Mouse (Mus musculus) liver, embryonic 14.5 days (tissue): ENCODE data around the gene Tmem199. TPM values are rescaled to one million over a fixed set of nuclear protein-coding genes. Genes with fewer than 3 reads are reported as not detected.

ENCODE experiments used
- ATAC-seq: fragments of 200-750 bp; cut with Nextera tagmentation; 2 replicates; pipeline ENCODE4 v1.8.0; 2017; ENCODE audit warnings: moderate number of reproducible peaks, mild to moderate bottlenecking, moderate library complexity; ENCODE audit not compliant: insufficient read depth
- DNase-seq, 3 experiments: peaks; one replicate each; pipeline ENCODE4 v3.0.0-alpha.2; 2012 to 2013; ENCODE audit warnings: low read depth in 3 of 3, low spot score in 3 of 3
- H3K27ac ChIP-seq: fragments of 300-500 bp; sonication (generic); 2 replicates; pipeline ENCODE4 v1.5.1; 2014; ENCODE audit warnings: moderate library complexity, mild to moderate bottlenecking, control low read depth, inconsistent platforms
- H3K27me3 ChIP-seq: fragments of 300-500 bp; sonication (generic); 2 replicates; pipeline ENCODE4 v1.6.1; 2014; ENCODE audit warnings: mild to moderate bottlenecking, low read length, moderate library complexity; ENCODE audit not compliant: control insufficient read depth, insufficient read depth
- H3K36me3 ChIP-seq: fragments of 300-500 bp; sonication (generic); replicated peaks from 2 replicates; pipeline ENCODE4 v1.6.1; 2014; ENCODE audit warnings: low read depth; ENCODE audit not compliant: control insufficient read depth, insufficient read depth
- H3K4me1 ChIP-seq, 2 experiments: fragments of 200-500 bp in 1 of 2; fragments of 300-500 bp in 1 of 2; sonication (generic) in 1 of 2; replicated peaks; 2 replicates each; pipeline ENCODE4 v1.6.1; 2012 to 2014; ENCODE audit warnings: antibody characterized with exemption in 1 of 2, inconsistent platforms in 1 of 2, low read length in 1 of 2; ENCODE audit not compliant: control insufficient read depth in 2 of 2, insufficient read depth in 2 of 2
- H3K4me2 ChIP-seq: fragments of 300-500 bp; sonication (generic); 2 replicates; pipeline ENCODE4 v1.6.1; 2014; ENCODE audit warnings: low read depth, mild to moderate bottlenecking, control low read depth, moderate library complexity
- H3K4me3 ChIP-seq, 2 experiments: fragments of 200-500 bp in 1 of 2; fragments of 300-500 bp in 1 of 2; sonication (generic) in 1 of 2; 2 replicates each; pipeline ENCODE4 v1.5.1; 2012 to 2014; ENCODE audit warnings: low read depth in 2 of 2, low read length in 2 of 2, mild to moderate bottlenecking in 2 of 2, control low read depth in 1 of 2, inconsistent platforms in 1 of 2, moderate library complexity in 1 of 2; ENCODE audit not compliant: insufficient read depth in 1 of 2
- H3K9ac ChIP-seq: fragments of 300-500 bp; sonication (generic); replicated peaks from 2 replicates; pipeline ENCODE4 v1.6.1; 2014; ENCODE audit warnings: mild to moderate bottlenecking, control low read depth, moderate library complexity
- H3K9me3 ChIP-seq: fragments of 300-500 bp; sonication (generic); 2 replicates; pipeline ENCODE4 v1.6.1; 2016; ENCODE audit warnings: low read length, mixed read lengths; ENCODE audit not compliant: control insufficient read depth
- CTCF ChIP-seq: IDR thresholded peaks from 2 replicates; pipeline ENCODE4 v1.5.1; 2016; ENCODE audit warnings: antibody characterized with exemption, low read depth, control low read depth
- EP300 ChIP-seq: IDR thresholded peaks from 2 replicates; pipeline ENCODE4 v1.6.1; 2016; ENCODE audit warnings: antibody characterized with exemption, low read depth
- whole genome bisulfite sequencing: fragments of 180-500 bp; shearing (Covaris S2); extraction: QIAGEN DNeasy Blood & Tissue Kit; methylation state at CpG from one replicate; pipeline ENCODE4 v1.1.7; 2014; ENCODE audit not compliant: insufficient replicate concordance; 5-methylcytosine and 5-hydroxymethylcytosine counted together
- polyA plus RNA-seq, 2 experiments: library from polyadenylated mRNA; depleted of rRNA in 1 of 2; stranded (reverse) in 1 of 2; unstranded in 1 of 2; fragments of >200 nt; fragmentation: Nextera tagmentation in 1 of 2; extraction: Ambion mirVana in 1 of 2; gene quantifications; 2 replicates each; pipeline versions ENCODE4 v1.2.1 to v1.2.3; 2012 to 2014

Tmem199 gene
- polyA plus RNA-seq, 2 experiments = 14.5 to 22.1 TPM

GRCm38 (mm10) chr11:78465116-78465515 lies 46.9 kb downstream of the Tmem199 start:
- DNase-seq = no peak
- no peak for ATAC-seq
- Histone ChIP-seq H3K9ac (no peak overlapping the region), H3K27ac (no peak overlapping the region), H3K9me3 (no peaks in the 10 kb centered on the region), H3K4me3 (peak overlapping the region; percentile 61 to 72; a peak in 3 of 4 replicates), H3K27me3 (no peaks in the 10 kb centered on the region), H3K4me1 (peaks cover 9 to 25% of the 10 kb centered on the region in 2 experiments), H3K36me3 (no peaks in the 10 kb centered on the region), H3K4me2 (peak overlapping the region; percentile 83)
- 43% methylated on average over 9 of the region's 9 CpGs for WGBS
- TF ChIP-seq CTCF (no peak), EP300 (no peak)

GRCm38 (mm10) chr11:78463286-78464036 lies 48.5 kb downstream of the Tmem199 start:
- no peak overlapping the region for H3K27ac ChIP-seq
- no peak for TF ChIP-seq CTCF
- peaks cover 9 to 25% of the 10 kb centered on the region in 2 experiments for H3K4me1 ChIP-seq
- no peak overlapping the region for H3K4me3 ChIP-seq
- H3K36me3 ChIP-seq = no peaks in the 10 kb centered on the region
- no peak for ATAC-seq
- H3K9ac ChIP-seq = no peak overlapping the region
- WGBS = 43% methylated on average over 13 of the region's 13 CpGs
- H3K4me2 ChIP-seq = no peak overlapping the region
- no peaks in the 10 kb centered on the region; the same call in 1 of the 2 replicates for H3K27me3 ChIP-seq
- H3K9me3 ChIP-seq = no peaks in the 10 kb centered on the region
- no peak for DNase-seq

- H3K4me3 ChIP-seq = no peak overlapping the region
- H3K27ac ChIP-seq = no peak overlapping the region
- no peaks in the 10 kb centered on the region; the same call in 1 of the 2 replicates for H3K27me3 ChIP-seq
- 73% methylated on average over 5 of the region's 5 CpGs for WGBS
- DNase-seq (no peak), ATAC-seq (no peak)
- no peaks in the 10 kb centered on the region for H3K9me3 ChIP-seq
- TF ChIP-seq CTCF (no peak), EP300 (no peak)
- no peak overlapping the region for H3K4me2 ChIP-seq
- H3K4me1 ChIP-seq = peaks cover 9 to 25% of the 10 kb centered on the region in 2 experiments
- no peak overlapping the region for H3K9ac ChIP-seq
- no peaks in the 10 kb centered on the region for H3K36me3 ChIP-seq
Measured at GRCm38 (mm10) chr11:78462669-78463068, 49.3 kb downstream of the Tmem199 start.

GRCm38 (mm10) chr11:78461894-78462293 lies 50.1 kb downstream of the Tmem199 start:
- no peaks in the 10 kb centered on the region for H3K36me3 ChIP-seq
- H3K9ac ChIP-seq = no peak overlapping the region
- H3K4me3 ChIP-seq = no peak overlapping the region
- 49% methylated on average over 1 of the region's 1 CpGs for WGBS
- TF ChIP-seq CTCF (peak; percentile 71), EP300 (no peak)
- ATAC-seq (no peak), DNase-seq (no peak)
- H3K4me1 ChIP-seq = peaks cover 9 to 25% of the 10 kb centered on the region in 2 experiments
- H3K27ac ChIP-seq = no peak overlapping the region
- H3K9me3 ChIP-seq = no peaks in the 10 kb centered on the region
- no peaks in the 10 kb centered on the region; the same call in 1 of the 2 replicates for H3K27me3 ChIP-seq
- H3K4me2 ChIP-seq = no peak overlapping the region

- H3K36me3 ChIP-seq = no peaks in the 10 kb centered on the region
- H3K27me3 ChIP-seq = no peaks in the 10 kb centered on the region; the same call in 1 of the 2 replicates
- TF ChIP-seq CTCF (no peak), EP300 (no peak)
- ATAC-seq = no peak
- H3K27ac ChIP-seq = no peak overlapping the region
- no peak overlapping the region for H3K4me3 ChIP-seq
- no peak for DNase-seq
- H3K4me2 ChIP-seq = no peak overlapping the region
- H3K9me3 ChIP-seq = no peaks in the 10 kb centered on the region
- H3K9ac ChIP-seq = no peak overlapping the region
- WGBS = 67% methylated on average over 17 of the region's 17 CpGs
- H3K4me1 ChIP-seq = peaks cover under 1 to 9% of the 10 kb centered on the region in 2 experiments
Measured at GRCm38 (mm10) chr11:78458740-78459139, 53.2 kb downstream of the Tmem199 start.

Other genes with a start within 250 kb of the Tmem199 start
- 0.17 and 0.25 TPM in 2 replicates for gene BC030499, start 221.3 kb downstream of the Tmem199 start, polyA plus RNA-seq (2012; rRNA removed)
- 0.06 TPM in 1 of 2 replicates, not detected in the other for gene BC030499, start 221.3 kb downstream of the Tmem199 start, polyA plus RNA-seq (2014; fragmentation: Nextera tagmentation; extraction: Ambion mirVana)
- gene Spag5, start 210.6 kb downstream of the Tmem199 start, polyA plus RNA-seq (2012; rRNA removed) = 27.8 and 39.7 TPM in 2 replicates
- gene Spag5, start 210.6 kb downstream of the Tmem199 start, polyA plus RNA-seq (2014; fragmentation: Nextera tagmentation; extraction: Ambion mirVana) = 27.6 and 31.5 TPM in 2 replicates
- gene Aldoc, start 189.2 kb downstream of the Tmem199 start, polyA plus RNA-seq (2012; rRNA removed) = 4.2 TPM in 2 replicates
- 6.0 and 6.6 TPM in 2 replicates for gene Aldoc, start 189.2 kb downstream of the Tmem199 start, polyA plus RNA-seq (2014; fragmentation: Nextera tagmentation; extraction: Ambion mirVana)
- gene Pigs, start 183.8 kb downstream of the Tmem199 start, polyA plus RNA-seq (2012; rRNA removed) = 19.6 and 22.0 TPM in 2 replicates
- 23.5 and 26.1 TPM in 2 replicates for gene Pigs, start 183.8 kb downstream of the Tmem199 start, polyA plus RNA-seq (2014; fragmentation: Nextera tagmentation; extraction: Ambion mirVana)
- 33.5 and 40.3 TPM in 2 replicates for gene Unc119, start 168.7 kb downstream of the Tmem199 start, polyA plus RNA-seq (2012; rRNA removed)
- 20.9 and 25.2 TPM in 2 replicates for gene Unc119, start 168.7 kb downstream of the Tmem199 start, polyA plus RNA-seq (2014; fragmentation: Nextera tagmentation; extraction: Ambion mirVana)
- gene Foxn1, start 125.6 kb downstream of the Tmem199 start, polyA plus RNA-seq (2012; rRNA removed) = not detected in 2 replicates
- gene Foxn1, start 125.6 kb downstream of the Tmem199 start, polyA plus RNA-seq (2014; fragmentation: Nextera tagmentation; extraction: Ambion mirVana) = not detected in 2 replicates
- gene Slc13a2, start 90.0 kb downstream of the Tmem199 start, polyA plus RNA-seq (2012; rRNA removed) = 0.02 TPM in 2 replicates
- not detected in 2 replicates for gene Slc13a2, start 90.0 kb downstream of the Tmem199 start, polyA plus RNA-seq (2014; fragmentation: Nextera tagmentation; extraction: Ambion mirVana)
- 3.7 and 4.9 TPM in 2 replicates for gene Slc46a1, start 46.5 kb downstream of the Tmem199 start, polyA plus RNA-seq (2012; rRNA removed)
- gene Slc46a1, start 46.5 kb downstream of the Tmem199 start, polyA plus RNA-seq (2014; fragmentation: Nextera tagmentation; extraction: Ambion mirVana) = 5.0 and 5.8 TPM in 2 replicates
- gene Sarm1, start 14.4 kb downstream of the Tmem199 start, polyA plus RNA-seq (2012; rRNA removed) = 0.09 and 0.22 TPM in 2 replicates
- 0.14 and 0.15 TPM in 2 replicates for gene Sarm1, start 14.4 kb downstream of the Tmem199 start, polyA plus RNA-seq (2014; fragmentation: Nextera tagmentation; extraction: Ambion mirVana)
- 350 and 403 TPM in 2 replicates for gene Vtn, start 13.1 kb downstream of the Tmem199 start, polyA plus RNA-seq (2012; rRNA removed)
- 353 and 424 TPM in 2 replicates for gene Vtn, start 13.1 kb downstream of the Tmem199 start, polyA plus RNA-seq (2014; fragmentation: Nextera tagmentation; extraction: Ambion mirVana)
- 0.18 and 0.28 TPM in 2 replicates for gene Sebox, start 8.7 kb downstream of the Tmem199 start, polyA plus RNA-seq (2012; rRNA removed)
- 0.35 and 0.39 TPM in 2 replicates for gene Sebox, start 8.7 kb downstream of the Tmem199 start, polyA plus RNA-seq (2014; fragmentation: Nextera tagmentation; extraction: Ambion mirVana)
- 24.1 and 28.2 TPM in 2 replicates for gene Poldip2, start within 50 bp of the Tmem199 start, polyA plus RNA-seq (2012; rRNA removed)
- gene Poldip2, start within 50 bp of the Tmem199 start, polyA plus RNA-seq (2014; fragmentation: Nextera tagmentation; extraction: Ambion mirVana) = 55.6 and 57.2 TPM in 2 replicates
- gene Tnfaip1, start 24.2 kb upstream of the Tmem199 start, polyA plus RNA-seq (2012; rRNA removed) = 6.3 and 6.7 TPM in 2 replicates
- 12.6 and 13.2 TPM in 2 replicates for gene Tnfaip1, start 24.2 kb upstream of the Tmem199 start, polyA plus RNA-seq (2014; fragmentation: Nextera tagmentation; extraction: Ambion mirVana)
- 29.2 and 41.7 TPM in 2 replicates for gene Ift20, start 24.2 kb upstream of the Tmem199 start, polyA plus RNA-seq (2012; rRNA removed)
- 73.9 and 77.8 TPM in 2 replicates for gene Ift20, start 24.2 kb upstream of the Tmem199 start, polyA plus RNA-seq (2014; fragmentation: Nextera tagmentation; extraction: Ambion mirVana)
- 34.2 and 42.3 TPM in 2 replicates for gene Tmem97, start 38.6 kb upstream of the Tmem199 start, polyA plus RNA-seq (2012; rRNA removed)
- gene Tmem97, start 38.6 kb upstream of the Tmem199 start, polyA plus RNA-seq (2014; fragmentation: Nextera tagmentation; extraction: Ambion mirVana) = 99.5 and 116 TPM in 2 replicates
- gene Nlk, start 185.2 kb upstream of the Tmem199 start, polyA plus RNA-seq (2012; rRNA removed) = 4.4 and 4.7 TPM in 2 replicates
- gene Nlk, start 185.2 kb upstream of the Tmem199 start, polyA plus RNA-seq (2014; fragmentation: Nextera tagmentation; extraction: Ambion mirVana) = 3.2 and 5.3 TPM in 2 replicates
- 18.3 and 21.0 TPM in 2 replicates for gene Ccnq, start 239.6 kb upstream of the Tmem199 start, polyA plus RNA-seq (2012; rRNA removed)
- 19.8 and 20.0 TPM in 2 replicates for gene Ccnq, start 239.6 kb upstream of the Tmem199 start, polyA plus RNA-seq (2014; fragmentation: Nextera tagmentation; extraction: Ambion mirVana)